Comparison of ENCODE assay signal across 8 mouse cellular contexts in genomic region chr11:100769980-100770379, GRCm38 (mm10). TPM values are rescaled to one million over a fixed set of nuclear protein-coding genes. Genes with fewer than 3 reads are reported as not detected.
DNase-seq lines count a peak whose midpoint lies in the region; ATAC-seq and TF ChIP-seq lines count a peak whose summit lies in the region.

No protein-coding gene starts in this region.

- H3K4me3 ChIP-seq in heart, embryonic 12.5 days, result peak overlapping the region; percentile 69
- peak overlapping the region; percentile 84 for H3K4me3 ChIP-seq in ES-Bruce4 (ENCODE audit: low read depth, low read length)
- peak overlapping the region; percentile 44; the same call in 1 of the 2 replicates for H3K4me3 ChIP-seq in forebrain, embryonic 15.5 days
- H3K4me3 ChIP-seq in liver, postnatal 0 days (ENCODE audit: low read depth, low read length), result peak overlapping the region; percentile 67

- H3K4me1 ChIP-seq in heart, embryonic 12.5 days (replicated peaks), result peaks cover 8% of the 10 kb centered on the region
- H3K4me1 ChIP-seq in ES-Bruce4 (ENCODE audit: control insufficient read depth, insufficient read depth, low read length), result no peaks in the 10 kb centered on the region
- peaks cover 5% of the 10 kb centered on the region; the same call in 1 of the 2 replicates for H3K4me1 ChIP-seq in forebrain, embryonic 15.5 days
- H3K4me1 ChIP-seq in liver, postnatal 0 days (ENCODE audit: insufficient read depth), result peaks cover 9% of the 10 kb centered on the region

- peak overlapping the region; percentile 69 for H3K9ac ChIP-seq in heart, embryonic 12.5 days
- H3K9ac ChIP-seq in ES-Bruce4 (ENCODE audit: low read depth, poor library complexity, severe bottlenecking), result peak overlapping the region; percentile 21; the same call in 1 of the 2 replicates
- no peak overlapping the region for H3K9ac ChIP-seq in forebrain, embryonic 15.5 days (replicated peaks)
- H3K9ac ChIP-seq in liver, postnatal 0 days (replicated peaks), result peak overlapping the region; percentile 69; the same call in 1 of the 2 replicates

- TF ChIP-seq CTCF in ES-Bruce4 (IDR thresholded peaks at IDR 0.05; ENCODE audit: low read depth, low read length), result no peak
- no peak for TF ChIP-seq CTCF in liver, postnatal 0 days (IDR thresholded peaks at IDR 0.05; ENCODE audit: low read depth)

- DNase-seq in heart, adult 9 months (ENCODE audit: low spot score in 2 of 2), result no peak
- no peak for DNase-seq in liver, postnatal 0 days
- DNase-seq in T-cell, adult 2 months (ENCODE audit: low spot score), result no peak
- no peak for DNase-seq in urinary bladder, postnatal 4 days (ENCODE audit: low spot score in 2 of 2)
- no peak for DNase-seq in spleen, postnatal 14 days (ENCODE audit: low spot score in 2 of 2)

- peak overlapping the region; percentile 73 for H3K4me2 ChIP-seq in heart, embryonic 12.5 days
- peak overlapping the region; percentile 38 for H3K4me2 ChIP-seq in forebrain, embryonic 15.5 days (replicated peaks)
- H3K4me2 ChIP-seq in liver, postnatal 0 days (ENCODE audit: low read depth, low read length), result peak overlapping the region; percentile 77

- H3K36me3 ChIP-seq in heart, embryonic 12.5 days, result peaks cover 4% of the 10 kb centered on the region; the same call in 1 of the 2 replicates
- H3K36me3 ChIP-seq in ES-Bruce4 (ENCODE audit: control insufficient read depth, insufficient read depth, low read length, poor library complexity, severe bottlenecking), result no peaks in the 10 kb centered on the region
- no peaks in the 10 kb centered on the region for H3K36me3 ChIP-seq in forebrain, embryonic 15.5 days
- no peaks in the 10 kb centered on the region; the same call in 1 of the 2 replicates for H3K36me3 ChIP-seq in liver, postnatal 0 days (replicated peaks; ENCODE audit: insufficient read depth, low read length)

- no peak overlapping the region for H3K27ac ChIP-seq in heart, embryonic 12.5 days (ENCODE audit: poor library complexity, severe bottlenecking)
- H3K27ac ChIP-seq in ES-Bruce4 (ENCODE audit: insufficient read depth, low read length), result no peak overlapping the region
- no peak overlapping the region for H3K27ac ChIP-seq in forebrain, embryonic 15.5 days (replicated peaks)
- no peak overlapping the region for H3K27ac ChIP-seq in liver, postnatal 0 days (ENCODE audit: low read depth)

- TF ChIP-seq POLR2A in ES-Bruce4 (IDR thresholded peaks at IDR 0.05; ENCODE audit: insufficient read depth, low read length), result no peak

- no peak for ATAC-seq in heart, embryonic 12.5 days (ENCODE audit: insufficient number of reproducible peaks, low FRiP score)
- ATAC-seq in forebrain, embryonic 15.5 days (replicated peaks), result no peak
- no peak for ATAC-seq in liver, postnatal 0 days

- WGBS in heart, embryonic 12.5 days, result 53% methylated on average over 6 of the region's 6 CpGs
- 62% methylated on average over 6 of the region's 6 CpGs for WGBS in forebrain, embryonic 15.5 days
- WGBS in liver, postnatal 0 days (ENCODE audit: insufficient replicate concordance), result 53% methylated on average over 6 of the region's 6 CpGs

- H3K27me3 ChIP-seq in heart, embryonic 12.5 days (replicated peaks), result no peaks in the 10 kb centered on the region
- no peaks in the 10 kb centered on the region for H3K27me3 ChIP-seq in ES-Bruce4 (ENCODE audit: control insufficient read depth, insufficient read depth, low read length, poor library complexity, severe bottlenecking)
- H3K27me3 ChIP-seq in forebrain, embryonic 15.5 days, result no peaks in the 10 kb centered on the region
- no peaks in the 10 kb centered on the region for H3K27me3 ChIP-seq in liver, postnatal 0 days (ENCODE audit: insufficient read depth, low read length)

- H3K9me3 ChIP-seq in heart, embryonic 12.5 days (replicated peaks), result no peaks in the 10 kb centered on the region
- H3K9me3 ChIP-seq in ES-Bruce4 (replicated peaks; ENCODE audit: control insufficient read depth, insufficient read depth, low read length, poor library complexity, severe bottlenecking), result no peaks in the 10 kb centered on the region
- H3K9me3 ChIP-seq in forebrain, embryonic 15.5 days, result no peaks in the 10 kb centered on the region
- no peaks in the 10 kb centered on the region for H3K9me3 ChIP-seq in liver, postnatal 0 days (ENCODE audit: low read length)

- TF ChIP-seq EP300 in ES-Bruce4 (IDR thresholded peaks at IDR 0.05; ENCODE audit: insufficient read depth, low read depth, low read length), result no peak
- TF ChIP-seq EP300 in liver, postnatal 0 days (IDR thresholded peaks at IDR 0.05; ENCODE audit: low read depth), result no peak

RNA-seq across cellular contexts. Expression of gene Ghdc, which starts 0.8 kb away (rescaled TPM):
- polyA plus RNA-seq in heart, embryonic 12.5 days (2016; fragmentation: Nextera tagmentation; extraction: Ambion mirVana), result 6.5 and 7.0 TPM in 2 replicates
- 5.4 and 5.8 TPM in 2 replicates for polyA plus RNA-seq in ES-Bruce4 (2011; ENCODE audit: insufficient read depth, insufficient read length, low read depth, missing spikeins)
- 2.8 and 3.0 TPM in 2 replicates for polyA plus RNA-seq in forebrain, embryonic 15.5 days (2015; fragmentation: Nextera tagmentation; extraction: Ambion mirVana)
- 1.6 and 1.9 TPM in 2 replicates for polyA plus RNA-seq in liver, postnatal 0 days (2015; fragmentation: Nextera tagmentation; extraction: Ambion mirVana)

RNA-seq across cellular contexts. Expression of gene Hcrt, which starts 7.2 kb away (rescaled TPM):
- not detected in 2 replicates for polyA plus RNA-seq in heart, embryonic 12.5 days (2016; fragmentation: Nextera tagmentation; extraction: Ambion mirVana)
- polyA plus RNA-seq in ES-Bruce4 (2011; ENCODE audit: insufficient read depth, insufficient read length, low read depth, missing spikeins), result not detected in 2 replicates
- 1.0 and 1.1 TPM in 2 replicates for polyA plus RNA-seq in forebrain, embryonic 15.5 days (2015; fragmentation: Nextera tagmentation; extraction: Ambion mirVana)
- polyA plus RNA-seq in liver, postnatal 0 days (2015; fragmentation: Nextera tagmentation; extraction: Ambion mirVana), result not detected in 2 replicates

RNA-seq across cellular contexts. Expression of gene Kcnh4, which starts 10.2 kb away (rescaled TPM):
- polyA plus RNA-seq in heart, embryonic 12.5 days (2016; fragmentation: Nextera tagmentation; extraction: Ambion mirVana), result not detected in 2 replicates
- polyA plus RNA-seq in ES-Bruce4 (2011; ENCODE audit: insufficient read depth, insufficient read length, low read depth, missing spikeins), result 0.17 and 0.21 TPM in 2 replicates
- polyA plus RNA-seq in forebrain, embryonic 15.5 days (2015; fragmentation: Nextera tagmentation; extraction: Ambion mirVana), result 4.6 TPM in 2 replicates
- not detected in 2 replicates for polyA plus RNA-seq in liver, postnatal 0 days (2015; fragmentation: Nextera tagmentation; extraction: Ambion mirVana)

RNA-seq across cellular contexts. Expression of gene Rab5c, which starts 32.0 kb away (rescaled TPM):
- polyA plus RNA-seq in heart, embryonic 12.5 days (2016; fragmentation: Nextera tagmentation; extraction: Ambion mirVana), result 10.5 and 11.4 TPM in 2 replicates
- polyA plus RNA-seq in ES-Bruce4 (2011; ENCODE audit: insufficient read depth, insufficient read length, low read depth, missing spikeins), result 95.2 and 95.3 TPM in 2 replicates
- polyA plus RNA-seq in forebrain, embryonic 15.5 days (2015; fragmentation: Nextera tagmentation; extraction: Ambion mirVana), result 30.3 and 31.6 TPM in 2 replicates
- 16.6 and 17.0 TPM in 2 replicates for polyA plus RNA-seq in liver, postnatal 0 days (2015; fragmentation: Nextera tagmentation; extraction: Ambion mirVana)

RNA-seq across cellular contexts. Expression of gene Hspb9, which starts 56.3 kb away (rescaled TPM):
- polyA plus RNA-seq in heart, embryonic 12.5 days (2016; fragmentation: Nextera tagmentation; extraction: Ambion mirVana), result 0.27 TPM in 1 of 2 replicates, not detected in the other
- not detected in 2 replicates for polyA plus RNA-seq in ES-Bruce4 (2011; ENCODE audit: insufficient read depth, insufficient read length, low read depth, missing spikeins)
- polyA plus RNA-seq in forebrain, embryonic 15.5 days (2015; fragmentation: Nextera tagmentation; extraction: Ambion mirVana), result 0.24 and 0.41 TPM in 2 replicates
- polyA plus RNA-seq in liver, postnatal 0 days (2015; fragmentation: Nextera tagmentation; extraction: Ambion mirVana), result 0.35 and 0.40 TPM in 2 replicates
